Mouse (Mus musculus): ENCODE results near the gene Cntln. TPM values are rescaled to one million over a fixed set of nuclear protein-coding genes. Genes with fewer than 3 reads are reported as not detected.

Cntln gene
- polyA plus RNA-seq, 1 experiment from 2014 or later = 5.8 TPM

DNA sequence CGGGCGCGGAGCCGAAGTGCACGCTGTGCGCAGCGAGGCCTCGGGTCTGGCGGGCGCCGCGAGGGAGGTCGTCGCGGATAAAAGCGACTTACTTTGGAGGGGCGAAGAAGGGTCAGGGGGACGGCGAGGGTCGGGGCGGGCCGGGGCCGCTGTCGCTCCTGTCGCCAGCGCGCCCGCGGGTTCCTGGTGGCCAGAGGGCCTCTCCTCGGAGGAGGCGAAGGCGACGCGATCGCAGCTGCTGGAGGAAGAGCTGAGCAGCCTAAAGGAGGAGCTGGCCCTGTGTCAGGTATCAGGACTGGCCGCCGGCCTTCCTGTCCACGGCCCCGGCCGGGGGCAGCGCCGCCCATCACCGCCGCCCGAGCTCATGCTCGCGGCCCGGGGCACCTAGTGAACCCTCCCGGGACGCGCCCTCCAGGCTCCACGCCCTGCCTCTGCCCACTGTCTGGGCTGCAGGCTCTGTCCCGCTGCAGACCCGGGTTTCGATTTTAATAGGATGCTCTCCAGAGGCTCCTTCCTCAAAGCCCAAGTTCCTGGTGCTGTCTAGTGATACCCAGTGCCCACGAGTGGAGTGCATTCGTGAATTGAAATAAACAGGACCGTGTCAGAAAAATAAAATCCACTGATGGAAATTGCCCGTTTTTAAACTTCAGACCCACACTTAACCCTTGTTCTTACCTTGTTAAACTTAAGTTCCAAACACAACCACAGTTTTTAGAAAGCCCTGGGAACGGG is 596 bp downstream of the Cntln start:
- WGBS = 2% methylated on average over 51 of the region's 60 CpGs
- Histone ChIP-seq H3K27me3 (replicated peaks; ENCODE audit: insufficient read depth, low read length) (no peaks in the 10 kb centered on the region), H3K27ac (ENCODE audit: low read length) (peak overlapping the region; percentile 87)

GRCm38 (mm10) chr4:84885271-84885540 is 1.1 kb downstream of the Cntln start:
- H3K4me1 ChIP-seq (ENCODE audit: insufficient read depth, low read depth, low read length) = no peaks in the 10 kb centered on the region; the same call in 1 of the 2 replicates
- ATAC-seq = no peak
- no peaks in the 10 kb centered on the region for H3K9me3 ChIP-seq (ENCODE audit: low read length)
- no peak overlapping the region for H3K27ac ChIP-seq (ENCODE audit: low read length)
- H3K36me3 ChIP-seq (ENCODE audit: insufficient read depth, low read length) = no peaks in the 10 kb centered on the region
- WGBS = 14% methylated on average over 1 of the region's 1 CpGs
- H3K4me3 ChIP-seq (ENCODE audit: low read depth, low read length) = peak overlapping the region; percentile 81
- DNase-seq (ENCODE audit: low spot score) = peak; percentile 11
- H3K27me3 ChIP-seq (replicated peaks; ENCODE audit: insufficient read depth, low read length) = no peaks in the 10 kb centered on the region
- TF ChIP-seq CTCF (IDR thresholded peaks at IDR 0.05) (no peak), EP300 (IDR thresholded peaks at IDR 0.05) (no peak)
- H3K9ac ChIP-seq (replicated peaks; ENCODE audit: low read depth) = peak overlapping the region; percentile 82; the same call in 1 of the 2 replicates
- peak overlapping the region; percentile 87 for H3K4me2 ChIP-seq (replicated peaks; ENCODE audit: low read depth, low read length)

More for the DNA sequence above, 596 bp downstream of the Cntln start:
- Histone ChIP-seq H3K4me1 (ENCODE audit: insufficient read depth, low read depth, low read length) (no peaks in the 10 kb centered on the region; the same call in 1 of the 2 replicates), H3K4me3 (ENCODE audit: low read depth, low read length) (peak overlapping the region; percentile 81), H3K4me2 (replicated peaks; ENCODE audit: low read depth, low read length) (peak overlapping the region; percentile 87), H3K9me3 (ENCODE audit: low read length) (no peaks in the 10 kb centered on the region), H3K36me3 (ENCODE audit: insufficient read depth, low read length) (no peaks in the 10 kb centered on the region), H3K9ac (replicated peaks; ENCODE audit: low read depth) (peak overlapping the region; percentile 82)
- no peak for TF ChIP-seq CTCF (IDR thresholded peaks at IDR 0.05)
- no peak for TF ChIP-seq EP300 (IDR thresholded peaks at IDR 0.05)
- peak; percentile 63 for DNase-seq (ENCODE audit: low spot score)
- peak; percentile 68 for ATAC-seq

- ATAC-seq (no peak), DNase-seq (ENCODE audit: low spot score) (no peak)
- no peaks in the 10 kb centered on the region for H3K4me1 ChIP-seq (ENCODE audit: insufficient read depth, low read depth, low read length)
- 88% methylated on average over 1 of the region's 1 CpGs for WGBS
- no peak overlapping the region for H3K4me2 ChIP-seq (replicated peaks; ENCODE audit: low read depth, low read length)
- H3K9me3 ChIP-seq (ENCODE audit: low read length) = no peaks in the 10 kb centered on the region
- H3K27me3 ChIP-seq (replicated peaks; ENCODE audit: insufficient read depth, low read length) = no peaks in the 10 kb centered on the region
- H3K9ac ChIP-seq (replicated peaks; ENCODE audit: low read depth) = no peak overlapping the region
- H3K4me3 ChIP-seq (ENCODE audit: low read depth, low read length) = no peak overlapping the region
- TF ChIP-seq EP300 (IDR thresholded peaks at IDR 0.05) = no peak
- TF ChIP-seq CTCF (IDR thresholded peaks at IDR 0.05) = 0 out of 2 replicates have a peak, but pooled peaks have one; percentile 13
- no peak overlapping the region for H3K27ac ChIP-seq (ENCODE audit: low read length)
- no peaks in the 10 kb centered on the region for H3K36me3 ChIP-seq (ENCODE audit: insufficient read depth, low read length)
Observed at GRCm38 (mm10) chr4:84918393-84918792, 34.3 kb downstream of the Cntln start.

DNA sequence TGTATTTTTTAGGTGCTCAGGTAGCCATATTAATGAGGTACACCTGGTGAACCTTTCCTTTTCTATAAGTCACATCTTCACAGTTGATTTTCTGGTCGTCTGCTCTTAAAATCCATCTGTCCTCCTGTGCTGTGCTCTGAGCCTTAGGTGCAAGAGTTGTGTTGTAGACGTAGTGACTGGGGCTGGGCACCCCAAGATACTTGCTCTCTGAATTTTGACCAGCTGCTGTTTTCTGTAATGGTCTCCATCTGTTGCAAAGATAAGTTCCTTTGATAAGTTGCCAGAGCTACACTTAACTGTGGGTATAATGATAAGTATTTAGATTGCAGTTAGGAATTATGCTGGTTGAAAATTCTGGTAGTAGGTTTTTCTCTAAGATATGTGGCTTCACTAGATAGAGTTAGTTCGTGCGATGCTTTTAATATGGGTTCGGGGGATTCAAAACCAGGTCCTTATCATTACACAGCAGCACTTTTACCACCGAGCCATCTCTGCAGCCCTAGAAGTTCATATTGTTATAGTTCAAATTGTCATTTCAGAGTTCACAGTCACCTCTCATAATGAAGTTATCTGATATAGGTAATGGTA is 50.3 kb downstream of the Cntln start:
- WGBS = 83% methylated on average over 6 of the region's 6 CpGs
- no peak overlapping the region for H3K4me3 ChIP-seq (ENCODE audit: low read depth, low read length)
- no peak for ATAC-seq
- no peak overlapping the region for H3K9ac ChIP-seq (replicated peaks; ENCODE audit: low read depth)
- H3K4me2 ChIP-seq (replicated peaks; ENCODE audit: low read depth, low read length) = no peak overlapping the region
- no peak for DNase-seq (ENCODE audit: low spot score)
- H3K9me3 ChIP-seq (ENCODE audit: low read length) = no peaks in the 10 kb centered on the region
- TF ChIP-seq CTCF (IDR thresholded peaks at IDR 0.05) (no peak), EP300 (IDR thresholded peaks at IDR 0.05) (no peak)
- H3K27ac ChIP-seq (ENCODE audit: low read length) = no peak overlapping the region
- H3K27me3 ChIP-seq (replicated peaks; ENCODE audit: insufficient read depth, low read length) = no peaks in the 10 kb centered on the region
- no peaks in the 10 kb centered on the region for H3K4me1 ChIP-seq (ENCODE audit: insufficient read depth, low read depth, low read length)
- no peaks in the 10 kb centered on the region for H3K36me3 ChIP-seq (ENCODE audit: insufficient read depth, low read length)

GRCm38 (mm10) chr4:84942059-84942458 is 58.0 kb downstream of the Cntln start:
- Histone ChIP-seq H3K27ac (ENCODE audit: low read length) (no peak overlapping the region), H3K4me2 (replicated peaks; ENCODE audit: low read depth, low read length) (no peak overlapping the region), H3K9ac (replicated peaks; ENCODE audit: low read depth) (no peak overlapping the region), H3K9me3 (ENCODE audit: low read length) (no peaks in the 10 kb centered on the region), H3K27me3 (replicated peaks; ENCODE audit: insufficient read depth, low read length) (no peaks in the 10 kb centered on the region), H3K4me3 (ENCODE audit: low read depth, low read length) (no peak overlapping the region), H3K36me3 (ENCODE audit: insufficient read depth, low read length) (no peaks in the 10 kb centered on the region), H3K4me1 (ENCODE audit: insufficient read depth, low read depth, low read length) (no peaks in the 10 kb centered on the region)
- no peak for ATAC-seq
- WGBS = 54% methylated on average over 2 of the region's 2 CpGs
- no peak for DNase-seq (ENCODE audit: low spot score)
- TF ChIP-seq EP300 (IDR thresholded peaks at IDR 0.05) = no peak
- TF ChIP-seq CTCF (IDR thresholded peaks at IDR 0.05) = no peak

- no peak for ATAC-seq
- no peaks in the 10 kb centered on the region for H3K4me1 ChIP-seq (ENCODE audit: insufficient read depth, low read depth, low read length)
- no peak overlapping the region for H3K4me2 ChIP-seq (replicated peaks; ENCODE audit: low read depth, low read length)
- H3K4me3 ChIP-seq (ENCODE audit: low read depth, low read length) = no peak overlapping the region
- H3K9me3 ChIP-seq (ENCODE audit: low read length) = no peaks in the 10 kb centered on the region
- WGBS = 84% methylated on average over 2 of the region's 2 CpGs
- H3K9ac ChIP-seq (replicated peaks; ENCODE audit: low read depth) = no peak overlapping the region
- H3K36me3 ChIP-seq (ENCODE audit: insufficient read depth, low read length) = no peaks in the 10 kb centered on the region
- H3K27me3 ChIP-seq (replicated peaks; ENCODE audit: insufficient read depth, low read length) = no peaks in the 10 kb centered on the region
- no peak overlapping the region for H3K27ac ChIP-seq (ENCODE audit: low read length)
- DNase-seq (ENCODE audit: low spot score) = no peak
- no peak for TF ChIP-seq CTCF (IDR thresholded peaks at IDR 0.05)
- TF ChIP-seq EP300 (IDR thresholded peaks at IDR 0.05) = no peak
Observed at GRCm38 (mm10) chr4:84942651-84943050, 58.5 kb downstream of the Cntln start.
